Mouse (Mus musculus): ENCODE results near the gene Agmat.

Gene Agmat

DNA sequence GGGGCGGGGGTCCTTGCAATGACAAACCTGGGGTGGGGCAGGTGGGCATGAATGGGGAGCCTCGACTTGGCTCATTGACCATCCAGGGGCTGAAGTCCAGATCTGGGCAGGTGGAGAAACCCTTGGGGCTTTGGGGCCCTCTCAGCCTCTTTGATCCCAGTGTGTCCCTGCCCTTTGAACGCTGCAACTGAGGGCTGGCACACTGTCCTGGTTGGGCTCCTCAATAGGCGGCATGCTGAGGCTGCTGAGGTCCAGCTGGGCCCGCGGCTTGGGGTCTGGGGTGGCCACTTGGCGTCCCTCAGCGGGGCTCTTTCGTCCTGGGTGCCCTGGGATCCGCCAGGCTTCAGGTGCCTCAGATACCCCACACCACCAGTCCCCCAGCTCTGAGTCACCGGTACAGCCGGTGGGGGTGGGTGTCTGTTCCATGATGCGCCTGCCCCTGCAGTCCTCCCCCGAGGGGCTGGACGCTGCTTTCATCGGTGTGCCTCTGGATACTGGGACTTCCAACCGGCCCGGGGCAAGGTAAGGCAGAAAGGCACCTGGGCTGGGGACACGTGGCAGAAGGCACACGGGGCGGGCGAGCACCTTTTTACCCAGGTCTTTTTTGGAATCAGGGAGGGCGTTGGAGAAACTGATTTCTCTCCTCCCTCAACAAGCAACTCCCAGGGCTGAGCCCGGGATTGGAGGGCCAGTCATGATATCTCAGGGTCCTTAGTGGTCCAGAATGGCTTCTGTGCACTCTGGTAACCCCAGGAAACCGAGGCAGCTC is at the start of gene Agmat:
Gene Agmat, plus strand, starts transcription at position 95 of the 769 bp plus-strand sequence.
- no peak for DNase-seq

DNA sequence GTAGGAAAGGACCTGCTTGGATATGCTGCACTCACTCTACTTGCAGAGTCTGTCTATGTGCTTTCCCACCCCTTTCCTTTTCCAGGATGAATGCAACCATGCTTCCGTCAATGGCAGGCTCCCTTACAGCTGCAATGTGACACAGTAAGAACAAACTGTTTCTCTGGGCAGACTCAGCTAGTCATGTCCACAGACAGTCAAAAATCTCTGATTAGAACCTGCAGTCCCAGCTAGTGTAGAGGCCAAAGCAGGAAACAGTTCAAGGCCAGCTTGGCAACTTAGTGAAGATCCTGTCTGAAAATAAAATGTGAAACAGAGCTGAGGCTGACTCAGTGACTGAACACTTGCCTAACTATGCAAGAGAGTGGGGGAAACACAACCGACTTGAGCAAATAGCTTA is 41.8 kb upstream of the Agmat start:
- DNase-seq = no peak

DNA sequence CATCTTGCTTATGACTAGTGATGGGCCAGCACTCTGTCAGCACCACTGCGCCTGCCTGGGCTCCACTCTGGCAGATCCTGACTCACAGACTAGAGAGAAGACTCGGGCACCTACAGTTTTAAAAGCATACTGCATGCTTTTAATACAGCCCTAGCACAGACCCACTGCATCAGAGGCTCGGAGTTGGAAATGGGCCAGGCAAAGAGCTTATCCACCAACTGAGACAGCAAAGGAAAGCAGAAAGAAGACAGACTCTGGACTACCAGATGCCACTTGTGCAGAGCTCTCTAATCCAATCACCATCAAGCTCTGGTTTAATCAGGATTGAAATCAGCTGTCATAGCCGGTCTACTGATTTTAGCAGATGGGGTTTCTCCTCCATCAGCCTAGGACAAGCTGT is 41.1 kb upstream of the Agmat start:
- no peak for DNase-seq

DNA sequence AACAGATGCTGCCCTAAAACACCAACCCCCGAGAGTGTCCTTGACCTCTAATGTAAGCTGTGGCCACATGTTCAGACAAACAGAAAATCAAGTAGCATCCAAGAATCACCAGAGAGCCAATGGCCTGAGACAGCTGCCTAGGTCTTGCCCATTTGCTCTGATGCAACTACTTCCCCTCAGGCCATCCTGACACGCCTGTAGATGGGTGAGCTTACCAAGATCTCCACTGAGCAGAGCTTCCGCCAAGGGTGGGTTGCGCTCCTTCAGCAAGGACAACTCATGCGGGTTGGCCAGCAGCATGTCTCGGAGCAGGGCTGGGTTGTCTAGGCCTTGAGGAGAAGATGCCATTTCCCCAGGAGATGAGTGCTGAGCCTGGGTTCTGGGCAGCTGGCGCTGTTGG is 38.5 kb upstream of the Agmat start:
- DNase-seq = no peak

DNA sequence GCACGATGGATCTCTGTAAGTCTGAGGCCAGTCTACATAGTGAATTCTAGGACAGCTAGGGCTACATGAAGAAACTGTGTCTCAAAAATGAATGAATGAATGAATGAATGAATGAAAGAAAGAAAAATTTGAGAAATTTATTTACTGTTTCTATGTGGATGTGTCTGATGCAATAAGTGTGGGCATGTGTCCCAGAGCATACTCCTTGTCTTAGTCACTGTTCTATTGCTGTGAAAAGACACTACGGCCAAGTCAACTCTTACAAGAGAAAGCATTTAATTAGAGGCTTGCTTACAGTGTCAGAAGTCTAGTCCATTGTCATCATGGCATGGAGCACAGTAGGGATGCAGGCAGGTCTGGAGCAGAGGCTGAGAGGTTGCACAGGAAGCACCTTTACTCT is 37.5 kb upstream of the Agmat start:
- no peak for DNase-seq

DNA sequence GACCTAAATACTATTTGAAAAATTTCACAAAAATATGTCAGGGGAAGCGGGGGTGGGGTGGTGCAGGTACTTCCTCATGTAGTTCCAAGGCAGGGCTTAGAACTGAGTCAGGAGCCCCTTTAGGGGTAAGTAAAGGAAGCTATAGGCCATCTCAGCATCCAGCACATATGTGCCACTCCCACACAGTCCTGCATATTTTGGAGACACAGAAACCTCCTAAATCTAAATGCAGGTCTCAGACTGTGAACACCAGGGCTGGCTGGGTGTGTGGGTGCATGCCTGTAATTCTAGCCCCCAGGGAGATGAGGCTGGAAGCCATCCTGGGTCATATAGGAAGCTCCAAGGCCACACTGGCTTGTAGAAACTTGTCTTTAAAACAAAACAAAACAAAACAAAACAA is 35.2 kb upstream of the Agmat start:
- no peak for DNase-seq

DNA sequence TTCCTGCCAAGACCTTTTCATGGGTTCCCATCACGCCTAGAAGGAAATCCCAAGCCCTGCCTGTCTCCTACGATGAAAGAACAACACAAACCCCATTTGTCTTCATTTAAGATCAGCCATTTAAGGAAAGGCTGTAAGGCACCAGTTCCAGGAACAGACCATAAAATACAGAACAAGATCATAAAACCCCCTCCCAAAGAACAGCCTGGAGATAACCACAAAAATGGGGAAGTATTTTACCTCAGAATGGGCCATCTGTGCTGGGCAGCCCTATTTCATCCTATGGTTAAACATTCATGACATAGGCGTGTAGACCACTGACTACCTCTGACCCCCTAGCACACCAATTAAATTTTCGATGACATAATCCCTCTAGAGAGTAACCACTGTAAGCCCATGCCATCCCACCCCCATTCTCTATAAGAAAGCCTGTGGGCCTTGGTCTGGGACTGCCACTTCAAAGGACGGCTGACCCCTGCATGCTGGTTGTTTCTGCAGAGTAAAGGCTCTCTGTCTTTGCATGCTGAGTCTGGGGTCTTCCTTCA is 32.8 kb upstream of the Agmat start:
- no peak for DNase-seq

DNA sequence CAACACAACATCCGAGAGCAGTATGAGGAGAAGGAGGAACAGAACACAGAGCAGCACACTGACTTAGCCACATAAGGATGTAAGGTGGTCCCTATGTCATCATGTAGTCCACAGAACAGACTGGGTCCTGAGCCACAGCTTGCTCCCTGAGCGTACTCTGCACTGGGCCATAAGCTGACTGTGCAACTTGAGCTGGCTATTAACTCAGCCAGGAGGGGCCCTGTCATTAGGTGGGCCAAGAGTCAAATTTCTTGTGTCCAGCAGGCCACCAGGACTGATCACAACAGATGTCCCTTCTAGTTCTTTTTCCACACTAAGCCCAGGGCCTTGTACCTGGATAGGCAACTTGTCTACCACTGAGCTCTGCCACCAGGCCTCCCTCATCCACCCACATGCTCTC is 31.4 kb upstream of the Agmat start:
- DNase-seq = no peak

DNA sequence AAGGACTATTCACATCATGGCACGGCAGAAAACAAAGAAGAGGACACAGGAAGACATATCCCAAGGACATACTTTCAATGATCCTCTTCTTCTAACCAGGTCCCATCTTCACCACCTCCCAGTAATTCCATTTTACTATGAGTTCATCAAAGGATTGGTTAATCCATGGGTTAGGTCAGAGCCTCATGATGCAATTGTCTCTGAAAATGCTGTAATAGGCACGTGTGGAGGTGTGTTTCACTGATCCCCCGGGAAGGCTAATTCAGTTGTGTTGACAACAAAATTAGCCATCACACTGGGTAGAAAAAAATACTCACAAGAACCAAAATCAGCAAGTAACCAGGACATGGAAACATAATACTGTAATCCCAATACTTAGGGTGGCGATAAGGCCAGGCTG is 28.8 kb upstream of the Agmat start:
- no peak for DNase-seq

DNA sequence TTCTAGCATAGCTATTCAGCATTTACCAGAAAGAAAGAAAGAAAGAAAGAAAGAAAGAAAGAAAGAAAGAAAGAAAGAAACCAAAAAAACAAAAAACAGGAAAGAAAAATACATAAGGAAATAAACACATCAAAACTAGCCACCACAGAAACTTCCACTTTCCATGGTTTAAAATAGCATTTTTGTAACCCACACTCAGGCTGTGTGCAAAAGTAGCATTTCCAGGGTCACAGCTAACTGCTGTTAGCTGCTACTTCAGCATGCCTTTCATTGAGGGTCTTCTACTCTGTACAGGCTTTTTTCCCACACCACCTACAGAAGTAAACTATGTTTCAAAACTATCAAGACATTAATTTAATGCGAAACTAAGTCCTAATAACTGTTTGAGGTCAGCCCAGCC is 27.2 kb upstream of the Agmat start:
- DNase-seq = no peak

DNA sequence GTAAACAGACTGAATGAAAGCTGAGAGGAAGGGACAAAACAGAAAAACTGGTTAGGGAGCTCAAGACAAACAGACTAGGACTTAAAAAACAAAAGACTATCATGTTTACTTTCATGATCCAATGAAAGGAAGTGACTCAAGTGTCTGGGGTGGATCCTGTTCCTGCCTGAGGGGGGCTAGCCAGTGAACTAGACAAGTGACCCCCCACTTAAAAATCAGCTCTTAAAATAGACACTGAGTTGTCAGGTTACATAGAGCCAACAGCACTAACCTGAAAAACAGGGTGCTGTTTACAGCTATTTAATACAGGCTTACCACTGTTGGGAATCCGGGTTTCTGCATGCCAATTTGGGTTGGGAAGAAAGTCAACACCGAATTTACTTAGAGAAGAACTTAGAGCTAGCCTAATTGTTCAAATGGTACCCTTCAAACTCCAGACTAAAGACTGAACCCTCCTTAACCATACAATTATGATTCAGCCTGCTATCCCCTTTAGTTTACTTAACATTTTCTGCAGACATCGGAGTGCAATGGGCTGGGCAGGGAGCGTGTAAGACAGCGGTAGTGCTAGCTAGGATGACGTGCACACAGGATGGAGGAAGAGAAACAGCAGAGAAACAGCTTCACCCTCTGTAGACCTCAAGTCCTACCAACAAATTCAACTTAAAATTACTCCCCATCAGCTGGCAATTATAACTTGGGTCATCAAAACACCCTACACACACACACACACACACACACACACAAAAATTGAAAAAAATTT is 25.5 kb upstream of the Agmat start:
- DNase-seq = no peak

DNA sequence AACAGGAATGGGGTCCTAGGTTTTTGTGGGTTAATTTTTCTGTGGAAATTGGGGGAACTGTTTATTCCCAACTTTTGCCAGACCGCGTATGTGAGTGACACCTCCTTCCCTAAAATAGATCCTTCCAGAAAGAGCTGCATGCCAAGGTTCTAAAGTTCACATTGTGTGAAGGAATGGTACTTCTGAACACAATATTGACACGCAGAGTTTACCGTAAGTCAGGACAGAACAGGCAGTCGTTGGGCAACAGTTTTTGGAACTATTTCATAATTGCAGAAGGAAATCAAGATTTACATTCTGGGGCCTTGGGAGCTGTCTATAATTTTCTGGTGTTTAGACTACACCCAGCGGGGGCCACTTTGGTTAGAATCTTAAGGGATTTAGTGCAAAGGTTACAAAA is 24.5 kb upstream of the Agmat start:
- no peak for DNase-seq

DNA sequence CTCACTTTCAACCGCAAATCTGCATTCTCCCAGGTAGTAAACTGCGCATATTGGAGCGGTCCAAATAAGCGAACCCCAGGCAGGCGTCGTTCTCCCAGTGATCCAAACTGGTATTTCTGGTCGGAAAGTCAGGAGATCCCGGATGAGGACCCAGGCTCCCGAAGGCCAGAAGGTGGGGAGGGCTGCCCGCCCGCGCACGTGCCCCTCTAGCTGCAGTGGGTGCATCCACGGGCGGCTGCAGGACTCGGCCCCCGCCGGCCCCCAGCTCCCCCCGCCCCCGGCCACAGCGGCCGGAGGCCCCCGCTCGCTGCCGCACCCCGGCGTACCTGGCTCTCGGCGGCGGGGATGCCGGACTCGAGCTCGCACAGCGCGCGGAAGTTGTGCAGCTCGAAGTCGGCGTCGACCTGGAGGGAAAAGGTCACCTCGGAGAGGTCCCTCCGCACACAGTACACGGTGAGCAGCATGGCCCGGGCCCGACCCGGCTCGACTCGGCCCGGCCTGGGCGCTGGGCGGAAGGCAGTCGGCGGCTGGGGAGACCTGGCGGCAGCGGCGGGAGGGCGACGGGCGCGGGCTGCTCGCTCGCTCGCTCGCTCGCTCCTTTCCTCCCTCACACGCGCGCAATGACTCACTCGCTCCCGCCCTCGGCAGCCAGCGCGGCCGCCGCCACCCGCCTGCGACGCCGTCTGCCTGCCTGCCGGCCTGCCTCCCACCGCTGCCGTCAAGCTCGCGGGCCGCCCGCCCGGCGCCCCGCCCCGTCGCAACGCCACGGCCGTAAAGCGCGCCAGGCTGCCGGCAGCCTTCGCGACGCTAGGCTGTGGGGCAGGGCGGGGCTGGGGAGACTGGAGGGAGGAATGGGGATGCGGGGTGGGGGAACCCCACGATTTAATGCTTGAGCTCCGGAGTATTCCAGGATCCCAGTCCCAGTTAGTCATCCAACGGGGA is 23.5 kb upstream of the Agmat start, which contains the start of gene Ddi2:
Gene Ddi2, minus strand, starts transcription at position 689 of the 942 bp plus-strand sequence.
- peak; percentile 92 to 96 for DNase-seq

DNA sequence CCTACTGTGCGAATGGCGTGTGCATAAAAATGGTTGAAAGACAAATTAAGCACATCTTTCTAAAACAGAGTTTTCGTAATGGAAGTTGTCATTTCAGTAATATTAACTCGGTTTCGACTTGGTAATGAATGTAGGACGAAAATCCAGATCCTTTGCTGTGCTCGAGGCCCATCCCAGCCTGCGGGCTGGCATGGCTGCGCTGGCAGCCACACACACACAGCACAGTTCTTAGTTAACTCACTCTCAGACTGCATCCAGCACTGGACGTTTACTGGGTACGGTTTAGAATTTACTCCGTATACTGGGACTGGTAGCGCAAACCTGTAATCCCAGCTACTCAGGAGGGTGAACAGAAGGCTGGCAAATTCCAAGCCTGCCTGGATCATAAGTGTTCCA is 22.8 kb upstream of the Agmat start:
- no peak for DNase-seq

DNA sequence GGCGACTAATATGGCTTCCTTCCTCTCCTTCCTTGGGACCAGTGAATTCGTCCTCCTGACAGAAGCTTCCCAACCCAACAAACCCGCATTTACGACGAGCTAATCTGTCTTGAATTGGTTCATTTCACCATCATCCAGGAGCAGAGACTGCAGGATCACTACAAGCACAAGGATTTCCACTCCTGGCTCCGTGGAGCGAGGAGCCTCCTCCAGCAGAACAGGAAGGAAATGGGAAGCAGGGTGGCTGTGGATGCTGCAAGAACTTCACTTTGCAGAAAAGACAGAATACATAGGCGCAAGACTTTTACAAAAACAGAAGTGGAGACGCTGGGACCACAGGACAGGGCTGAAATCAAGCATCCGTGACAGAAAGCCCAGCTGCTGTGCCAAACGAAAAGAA is 21.9 kb upstream of the Agmat start:
- no peak for DNase-seq

DNA sequence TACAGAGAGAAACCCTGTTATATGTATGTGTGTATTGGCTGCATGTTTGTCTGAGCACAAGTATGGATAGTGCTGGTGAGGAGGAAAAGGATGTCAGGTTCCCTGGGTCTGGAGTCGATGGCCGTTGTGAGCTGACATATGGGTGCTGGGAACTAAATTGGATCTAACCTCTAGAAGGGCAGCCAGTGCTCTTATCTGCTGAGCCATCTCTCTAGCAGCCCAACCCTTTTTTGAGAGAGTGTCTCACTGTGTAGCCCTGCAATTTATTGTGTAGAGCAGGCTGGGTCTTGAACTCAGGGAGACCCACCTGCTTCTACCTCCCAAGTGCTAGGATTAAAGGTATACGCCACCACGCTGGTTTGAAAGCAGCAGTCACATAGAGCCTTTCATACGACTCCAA is 21.2 kb upstream of the Agmat start:
- DNase-seq = no peak

DNA sequence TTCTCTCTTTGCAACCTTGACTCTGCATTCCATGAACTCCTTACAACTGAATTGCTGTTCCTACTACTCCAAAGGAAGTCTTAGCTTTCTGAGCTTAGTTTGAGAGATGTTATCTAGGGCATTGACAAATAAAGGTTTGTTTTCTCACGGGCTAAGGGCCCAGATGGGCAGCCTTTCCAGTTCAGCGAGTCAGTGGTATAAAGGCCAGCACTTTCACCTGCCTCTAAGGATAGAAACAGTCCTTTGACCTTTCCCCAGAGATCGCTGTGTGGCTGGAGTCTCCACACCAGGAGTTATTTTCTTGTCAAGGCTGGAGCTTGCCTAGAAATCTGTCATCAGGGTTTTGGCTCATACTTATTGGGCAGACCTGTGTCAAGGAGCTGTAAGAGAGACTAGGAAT is 20.7 kb upstream of the Agmat start:
- DNase-seq = no peak

DNA sequence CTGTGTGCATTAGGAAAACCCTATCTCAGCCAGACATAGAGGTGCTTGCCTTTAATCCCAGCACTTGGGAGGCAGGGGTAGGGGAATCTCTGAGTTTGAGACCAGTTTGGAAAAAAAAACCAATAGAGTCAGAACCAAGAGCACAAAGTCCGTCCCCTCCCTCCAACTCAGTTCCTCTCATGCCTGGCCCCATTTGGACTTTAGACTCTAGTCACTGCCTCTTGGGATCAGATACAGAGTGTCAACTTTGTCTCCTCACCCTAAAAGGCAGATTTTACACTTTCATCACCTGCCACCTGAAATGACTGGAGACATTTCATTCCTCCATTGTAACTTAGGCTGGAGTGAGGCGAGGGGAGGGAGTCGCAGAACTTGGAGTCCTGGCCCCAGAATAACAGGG is 17.2 kb upstream of the Agmat start:
- no peak for DNase-seq

DNA sequence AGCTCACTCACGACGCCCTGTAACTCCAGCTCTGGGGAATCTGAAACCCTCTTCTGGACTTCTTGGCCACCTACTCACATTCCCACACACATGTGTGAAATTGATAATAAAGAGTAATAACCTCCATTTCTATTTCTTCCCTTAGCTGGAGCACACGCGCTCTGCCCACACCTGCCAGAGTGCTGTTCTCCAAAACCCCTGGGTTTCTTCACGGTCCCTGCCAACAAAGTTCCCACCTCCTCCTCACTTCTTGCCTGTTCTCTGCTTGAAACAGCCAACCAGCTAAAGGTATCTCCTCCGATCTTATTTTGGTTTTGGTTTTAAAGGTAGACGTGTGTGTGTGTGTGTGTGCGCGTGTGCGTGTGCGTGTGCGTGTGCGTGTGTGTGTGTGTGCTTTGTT is 16.1 kb upstream of the Agmat start:
- DNase-seq = no peak

DNA sequence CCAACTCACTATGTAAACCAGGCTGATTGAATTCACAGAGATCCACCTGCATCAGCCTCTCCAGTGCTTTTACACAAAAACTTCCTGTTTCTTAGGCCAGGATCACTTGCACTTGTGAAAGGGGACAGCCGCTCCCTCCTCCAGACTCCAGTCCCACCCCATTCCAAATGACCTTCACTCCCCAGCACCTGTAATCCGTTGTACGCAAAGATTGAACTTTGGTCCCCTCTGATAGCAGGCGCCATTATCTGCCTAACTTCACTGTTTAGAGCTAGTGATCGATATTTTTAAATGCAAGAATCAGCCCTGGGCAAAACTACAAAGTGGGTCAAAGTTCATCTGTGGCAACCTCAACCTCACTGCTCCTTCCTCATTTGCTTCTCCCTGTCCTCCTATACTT is 14.7 kb upstream of the Agmat start:
- no peak for DNase-seq

DNA sequence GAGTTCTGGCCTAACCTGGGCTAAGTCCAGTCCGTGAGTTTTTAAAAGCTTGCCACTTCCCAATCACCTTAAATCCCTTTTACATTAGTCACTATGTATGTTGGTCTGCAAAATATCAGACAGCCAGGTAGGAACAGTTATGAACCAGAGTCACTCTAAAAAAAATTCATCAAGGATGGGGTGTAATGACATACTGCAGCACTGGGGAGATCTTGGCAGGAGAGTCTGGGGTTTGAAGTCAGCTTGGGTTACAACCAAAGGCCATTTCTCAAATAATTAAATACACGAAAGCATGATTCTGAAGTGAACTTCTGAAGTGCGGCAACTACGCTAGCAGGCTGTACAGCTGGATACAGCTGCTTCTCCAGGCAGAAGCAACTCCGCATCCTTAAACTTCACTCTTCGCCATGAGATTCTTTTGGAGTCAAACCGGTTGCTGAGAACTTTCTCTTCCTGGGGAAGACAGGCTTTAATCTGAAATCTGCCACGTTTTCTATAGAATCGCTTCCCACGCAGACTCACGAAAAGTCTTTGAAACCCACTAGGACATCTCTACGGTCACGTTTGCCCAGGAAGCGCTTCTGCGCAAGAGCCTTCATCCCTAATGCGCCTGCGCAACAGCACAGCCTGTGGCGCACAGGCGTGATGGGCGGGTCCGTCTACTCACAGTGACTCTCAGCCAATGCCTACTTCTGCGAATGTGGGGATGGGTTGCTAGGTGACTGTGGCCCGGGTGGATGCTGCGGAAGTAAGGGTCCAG is 11.8 kb upstream of the Agmat start:
- peak; percentile 91 for DNase-seq

DNA sequence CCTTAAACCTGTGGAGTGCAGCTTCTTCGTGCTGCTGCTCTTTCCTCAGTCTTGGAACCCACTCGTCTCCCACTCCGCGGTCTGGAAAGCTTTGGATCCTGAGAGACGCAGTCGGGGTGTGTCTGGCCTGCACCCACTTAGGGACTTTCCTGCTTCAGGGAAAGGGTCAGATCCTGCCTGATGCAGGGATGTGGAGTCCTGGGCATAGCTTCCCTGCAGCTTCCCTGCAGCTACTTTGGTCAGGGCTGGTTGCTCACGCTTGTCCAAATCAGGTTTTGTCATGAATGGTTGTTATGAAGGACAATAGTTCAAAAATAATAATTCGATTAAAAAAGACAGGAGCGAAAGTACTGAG is 11.3 kb upstream of the Agmat start:
- DNase-seq = no peak

All from cerebellum, postnatal 36 days (tissue).